Mouse (Mus musculus): Measurements from ENCODE around the gene Zfp541.

GRCm38 (mm10) chr7:16101081-16101480, 39.5 kb downstream of the Zfp541 start:
- TF ChIP-seq EP300 (optimal IDR thresholded peaks at IDR 0.05) (no peak), CTCF (IDR thresholded peaks at IDR 0.05; ENCODE audit: low read depth) (no peak)

All from stomach, postnatal 0 days (tissue).